Mouse (Mus musculus): ENCODE results near the gene 9230112D13Rik. TPM values are rescaled to one million over a fixed set of nuclear protein-coding genes. Genes with fewer than 3 reads are reported as not detected.
A peak's percentile ranks its signal among the peaks of the same experiment; 100 is the strongest.

9230112D13Rik gene
- total RNA-seq, 2 experiments from 2014 or later = not detected

GRCm38 (mm10) chr14:34543596-34543995 lies 21.0 kb upstream of the 9230112D13Rik start:
- ATAC-seq (replicated peaks; ENCODE audit: poor library complexity, severe bottlenecking) = no peak

- ATAC-seq (replicated peaks; ENCODE audit: poor library complexity, severe bottlenecking) = no peak
Measured at GRCm38 (mm10) chr14:34541896-34542295, 19.3 kb upstream of the 9230112D13Rik start.

- ATAC-seq (replicated peaks; ENCODE audit: poor library complexity, severe bottlenecking) = peak; percentile 93
Measured at GRCm38 (mm10) chr14:34540685-34541162, 18.1 kb upstream of the 9230112D13Rik start.

- no peak for ATAC-seq (replicated peaks; ENCODE audit: poor library complexity, severe bottlenecking)
Measured at GRCm38 (mm10) chr14:34535883-34536282, 13.3 kb upstream of the 9230112D13Rik start.

- ATAC-seq (replicated peaks; ENCODE audit: poor library complexity, severe bottlenecking) = no peak
Measured at GRCm38 (mm10) chr14:34533537-34533936, 10.9 kb upstream of the 9230112D13Rik start.

GRCm38 (mm10) chr14:34532536-34532935 lies 9.9 kb upstream of the 9230112D13Rik start:
- no peak for ATAC-seq (replicated peaks; ENCODE audit: poor library complexity, severe bottlenecking)

GRCm38 (mm10) chr14:34528804-34529203 lies 6.2 kb upstream of the 9230112D13Rik start:
- no peak for ATAC-seq (replicated peaks; ENCODE audit: poor library complexity, severe bottlenecking)

- peak; percentile 46 for ATAC-seq (replicated peaks; ENCODE audit: poor library complexity, severe bottlenecking)
Measured at GRCm38 (mm10) chr14:34517959-34518544, 4.5 kb downstream of the 9230112D13Rik start.

- no peak for ATAC-seq (replicated peaks; ENCODE audit: poor library complexity, severe bottlenecking)
Measured at GRCm38 (mm10) chr14:34516960-34517577, 5.5 kb downstream of the 9230112D13Rik start.

GRCm38 (mm10) chr14:34515860-34516259 lies 6.7 kb downstream of the 9230112D13Rik start:
- no peak for ATAC-seq (replicated peaks; ENCODE audit: poor library complexity, severe bottlenecking)

GRCm38 (mm10) chr14:34514120-34514519 lies 8.5 kb downstream of the 9230112D13Rik start:
- peak; percentile 52 for ATAC-seq (replicated peaks; ENCODE audit: poor library complexity, severe bottlenecking)

- ATAC-seq (replicated peaks; ENCODE audit: poor library complexity, severe bottlenecking) = no peak
Measured at GRCm38 (mm10) chr14:34512602-34513001, 10.0 kb downstream of the 9230112D13Rik start.

GRCm38 (mm10) chr14:34511901-34512300 lies 10.7 kb downstream of the 9230112D13Rik start:
- 0 out of 2 replicates have a peak, but pooled peaks have one; percentile 25 for ATAC-seq (replicated peaks; ENCODE audit: poor library complexity, severe bottlenecking)

- no peak for ATAC-seq (replicated peaks; ENCODE audit: poor library complexity, severe bottlenecking)
Measured at GRCm38 (mm10) chr14:34508842-34509439, 13.7 kb downstream of the 9230112D13Rik start.

GRCm38 (mm10) chr14:34508187-34508840 lies 14.3 kb downstream of the 9230112D13Rik start:
- peak; percentile 51 for ATAC-seq (replicated peaks; ENCODE audit: poor library complexity, severe bottlenecking)

- no peak for ATAC-seq (replicated peaks; ENCODE audit: poor library complexity, severe bottlenecking)
Measured at GRCm38 (mm10) chr14:34505309-34505708, 17.3 kb downstream of the 9230112D13Rik start.

GRCm38 (mm10) chr14:34504377-34504776 lies 18.2 kb downstream of the 9230112D13Rik start:
- no peak for ATAC-seq (replicated peaks; ENCODE audit: poor library complexity, severe bottlenecking)

- ATAC-seq (replicated peaks; ENCODE audit: poor library complexity, severe bottlenecking) = no peak
Measured at GRCm38 (mm10) chr14:34503759-34504158, 18.8 kb downstream of the 9230112D13Rik start.

GRCm38 (mm10) chr14:34503325-34503647 lies 19.3 kb downstream of the 9230112D13Rik start, which contains the start of gene Bmpr1a:
TSS of gene Bmpr1a (minus strand) at chr14:34503341.
- ATAC-seq (replicated peaks; ENCODE audit: poor library complexity, severe bottlenecking) = no peak

- peak; percentile 64 for ATAC-seq (replicated peaks; ENCODE audit: poor library complexity, severe bottlenecking)
Measured at GRCm38 (mm10) chr14:34502475-34503324, 19.9 kb downstream of the 9230112D13Rik start.
